Mouse (Mus musculus) macrophage (primary cell): ENCODE data around the gene Grik4. TPM values are rescaled to one million over a fixed set of nuclear protein-coding genes. Genes with fewer than 3 reads are reported as not detected.

Experiments
- H3K27ac ChIP-seq: fragments of 350-480 bp; formaldehyde crosslinking; 2 replicates; pipeline ENCODE4 v1.9.0; 2021
- H3K36me3 ChIP-seq: fragments of 350-480 bp; formaldehyde crosslinking; 2 replicates; pipeline ENCODE4 v1.9.0; 2021; ENCODE audit errors: inconsistent target
- H3K4me3 ChIP-seq: fragments of 350-480 bp; formaldehyde crosslinking; 2 replicates; pipeline ENCODE4 v1.9.0; 2021; ENCODE audit errors: inconsistent target
- H3K79me2 ChIP-seq: fragments of 350-480 bp; formaldehyde crosslinking; 2 replicates; pipeline ENCODE4 v1.9.0; 2021; ENCODE audit errors: inconsistent target
- WGBS: methylation state at CpG from one replicate; pipeline ENCODE4 v1.1.7; 2026; ENCODE audit warnings: inconsistent platforms; ENCODE audit not compliant: missing documents; 5-methylcytosine and 5-hydroxymethylcytosine counted together
- polyA plus RNA-seq: library from polyadenylated mRNA; stranded (reverse); fragments of 250-400 nt; gene quantifications from 3 replicates; pipeline ENCODE4 v1.2.4, GENCODE M21; 2018; ENCODE audit warnings: inconsistent platforms

The Grik4 gene
- polyA plus RNA-seq, 1 experiment from 2014 or later: not detected

- Histone ChIP-seq H3K27ac (no peak overlapping the region), H3K4me3 (no peak overlapping the region), H3K36me3 (no peaks in the 10 kb centered on the region), H3K79me2 (no peaks in the 10 kb centered on the region)
- WGBS: 68% methylated on average over 7 of the region's 7 CpGs
Observed at GRCm38 (mm10) chr9:42578106-42578505, 366.2 kb downstream of the Grik4 start.

- Histone ChIP-seq H3K27ac (no peak overlapping the region), H3K4me3 (no peak overlapping the region)
- WGBS: 50% methylated on average over 14 of the region's 14 CpGs
Observed at GRCm38 (mm10) chr9:42573616-42574350, 370.5 kb downstream of the Grik4 start.

GRCm38 (mm10) chr9:42573180-42573579 is 371.1 kb downstream of the Grik4 start:
- WGBS: 19% methylated on average over 6 of the region's 6 CpGs
- Histone ChIP-seq H3K36me3 (no peaks in the 10 kb centered on the region), H3K79me2 (no peaks in the 10 kb centered on the region), H3K27ac (no peak overlapping the region), H3K4me3 (no peak overlapping the region)

More at GRCm38 (mm10) chr9:42573616-42574350, 370.5 kb downstream of the Grik4 start:
- Histone ChIP-seq H3K79me2 (no peaks in the 10 kb centered on the region), H3K36me3 (no peaks in the 10 kb centered on the region)

- Histone ChIP-seq H3K27ac (no peak overlapping the region), H3K4me3 (no peak overlapping the region), H3K36me3 (no peaks in the 10 kb centered on the region), H3K79me2 (no peaks in the 10 kb centered on the region)
- 80% methylated on average over 4 of the region's 4 CpGs for WGBS
Observed at GRCm38 (mm10) chr9:42565921-42566320, 378.4 kb downstream of the Grik4 start.

GRCm38 (mm10) chr9:42555186-42555585 is 389.1 kb downstream of the Grik4 start:
- no peaks in the 10 kb centered on the region for H3K79me2 ChIP-seq
- no peaks in the 10 kb centered on the region for H3K36me3 ChIP-seq
- H3K4me3 ChIP-seq: no peak overlapping the region
- 8% methylated on average over 1 of the region's 1 CpGs for WGBS
- H3K27ac ChIP-seq: no peak overlapping the region

GRCm38 (mm10) chr9:42550116-42550515 is 394.2 kb downstream of the Grik4 start:
- WGBS: 23% methylated on average over 13 of the region's 13 CpGs
- Histone ChIP-seq H3K27ac (no peak overlapping the region), H3K36me3 (no peaks in the 10 kb centered on the region), H3K79me2 (no peaks in the 10 kb centered on the region), H3K4me3 (no peak overlapping the region)

GRCm38 (mm10) chr9:42548981-42549380 is 395.3 kb downstream of the Grik4 start:
- Histone ChIP-seq H3K36me3 (no peaks in the 10 kb centered on the region), H3K27ac (no peak overlapping the region), H3K79me2 (no peaks in the 10 kb centered on the region), H3K4me3 (no peak overlapping the region)
- 87% methylated on average over 7 of the region's 7 CpGs for WGBS

- H3K4me3 ChIP-seq: no peak overlapping the region
- no peaks in the 10 kb centered on the region for H3K36me3 ChIP-seq
- no peaks in the 10 kb centered on the region for H3K79me2 ChIP-seq
- 92% methylated on average over 10 of the region's 10 CpGs for WGBS
- H3K27ac ChIP-seq: no peak overlapping the region
Observed at GRCm38 (mm10) chr9:42544521-42544920, 399.8 kb downstream of the Grik4 start.

GRCm38 (mm10) chr9:42533491-42533890 is 410.8 kb downstream of the Grik4 start:
- H3K79me2 ChIP-seq: no peaks in the 10 kb centered on the region
- H3K36me3 ChIP-seq: no peaks in the 10 kb centered on the region
- H3K4me3 ChIP-seq: no peak overlapping the region
- WGBS: 86% methylated on average over 8 of the region's 8 CpGs
- no peak overlapping the region for H3K27ac ChIP-seq

- Histone ChIP-seq H3K27ac (no peak overlapping the region), H3K36me3 (no peaks in the 10 kb centered on the region), H3K4me3 (no peak overlapping the region), H3K79me2 (no peaks in the 10 kb centered on the region)
- 25% methylated on average over 6 of the region's 6 CpGs for WGBS
Observed at GRCm38 (mm10) chr9:42533041-42533440, 411.3 kb downstream of the Grik4 start.

GRCm38 (mm10) chr9:42531951-42532350 is 412.3 kb downstream of the Grik4 start:
- Histone ChIP-seq H3K36me3 (no peaks in the 10 kb centered on the region), H3K27ac (no peak overlapping the region)
- WGBS: 66% methylated on average over 3 of the region's 3 CpGs

GRCm38 (mm10) chr9:42530221-42531152 is 413.8 kb downstream of the Grik4 start:
- 89% methylated on average over 7 of the region's 7 CpGs for WGBS
- Histone ChIP-seq H3K79me2 (no peaks in the 10 kb centered on the region), H3K36me3 (no peaks in the 10 kb centered on the region), H3K4me3 (no peak overlapping the region), H3K27ac (no peak overlapping the region)

More at GRCm38 (mm10) chr9:42531951-42532350, 412.3 kb downstream of the Grik4 start:
- no peak overlapping the region for H3K4me3 ChIP-seq
- H3K79me2 ChIP-seq: no peaks in the 10 kb centered on the region

GRCm38 (mm10) chr9:42520587-42521084 is 423.7 kb downstream of the Grik4 start:
- H3K36me3 ChIP-seq: no peaks in the 10 kb centered on the region
- 4% methylated on average over 36 of the region's 36 CpGs for WGBS
- no peak overlapping the region for H3K27ac ChIP-seq
- H3K4me3 ChIP-seq: no peak overlapping the region
- H3K79me2 ChIP-seq: no peaks in the 10 kb centered on the region

- no peaks in the 10 kb centered on the region for H3K79me2 ChIP-seq
- 91% methylated on average over 14 of the region's 14 CpGs for WGBS
- H3K27ac ChIP-seq: no peak overlapping the region
- H3K4me3 ChIP-seq: no peak overlapping the region
- H3K36me3 ChIP-seq: no peaks in the 10 kb centered on the region
Observed at GRCm38 (mm10) chr9:42518163-42518562, 426.1 kb downstream of the Grik4 start.

- no peak overlapping the region for H3K4me3 ChIP-seq
- 91% methylated on average over 5 of the region's 5 CpGs for WGBS
- H3K27ac ChIP-seq: no peak overlapping the region
- H3K79me2 ChIP-seq: no peaks in the 10 kb centered on the region
- H3K36me3 ChIP-seq: no peaks in the 10 kb centered on the region
Observed at GRCm38 (mm10) chr9:42513159-42513558, 431.1 kb downstream of the Grik4 start.
